Mouse (Mus musculus) mammary gland, adult 2 months (tissue): ENCODE results near the gene Cacna1b. TPM values are rescaled to one million over a fixed set of nuclear protein-coding genes. Genes with fewer than 3 reads are reported as not detected.

Experiments used
- polyA plus RNA-seq: library from polyadenylated mRNA; depleted of rRNA; stranded (reverse); fragments of >200 nt; gene quantifications from 2 replicates; pipeline ENCODE4 v1.2.3, GENCODE M21; 2012; ENCODE audit warnings: low replicate concordance; rRNA removed

The Cacna1b gene
- polyA plus RNA-seq = 4.3 and 7.0 TPM in 2 replicates

GRCm38 (mm10) chr2:24763115-24763557 lies at the start of gene Cacna1b:
Gene Cacna1b, minus strand, starts transcription at chr2:24763152.

Other genes with a start within 250 kb of the Cacna1b start
- gene Ehmt1, start 156.5 kb upstream of the Cacna1b start, polyA plus RNA-seq = 55.1 and 81.6 TPM in 2 replicates
- gene Arrdc1, start 172.1 kb upstream of the Cacna1b start, polyA plus RNA-seq = 208 and 219 TPM in 2 replicates
- 4.2 and 5.6 TPM in 2 replicates for gene Zmynd19, start 186.6 kb upstream of the Cacna1b start, polyA plus RNA-seq
- gene Dph7, start 199.2 kb upstream of the Cacna1b start, polyA plus RNA-seq = 15.6 and 19.0 TPM in 2 replicates
- 26.2 and 28.3 TPM in 2 replicates for gene Mrpl41, start 211.9 kb upstream of the Cacna1b start, polyA plus RNA-seq
- 23.6 and 35.9 TPM in 2 replicates for gene Pnpla7, start 212.9 kb upstream of the Cacna1b start, polyA plus RNA-seq